Mouse (Mus musculus) neural tube, embryonic 15.5 days (tissue): ENCODE data around the gene Cep95. TPM values are rescaled to one million over a fixed set of nuclear protein-coding genes. Genes with fewer than 3 reads are reported as not detected.

ENCODE experiments used
- microRNA-seq: library from miRNA; unstranded; fragments of <30 nt; microRNA quantifications from one replicate; pipeline ENCODE4, GENCODE M21; 2017
- polyA plus RNA-seq: library from polyadenylated mRNA; unstranded; fragments of >200 nt; fragmentation: Nextera tagmentation; extraction: Ambion mirVana; gene quantifications from 2 replicates; pipeline ENCODE4 v1.2.1, GENCODE M21; 2015

The Cep95 gene
- polyA plus RNA-seq, 1 experiment from 2014 or later: 15.1 TPM

Small RNAs within 50 kb of the gene (microRNA-seq; reads per million reads assigned to microRNA genes)
- gene Gm25994 (not detected), gene Mir3064 (10.4 reads per million, percentile 26 among the genes with 10 or more reads in this experiment)

Other genes with a start within 250 kb of the Cep95 start
- 31.6 and 35.1 TPM in 2 replicates for gene Tex2, start 175.8 kb upstream of the Cep95 start, polyA plus RNA-seq
- gene Pecam1, start 38.6 kb upstream of the Cep95 start, polyA plus RNA-seq: 14.4 and 27.3 TPM in 2 replicates
- 0.46 and 3.5 TPM in 2 replicates for gene Milr1, start 38.0 kb upstream of the Cep95 start, polyA plus RNA-seq
- gene Polg2, start 9.7 kb upstream of the Cep95 start, polyA plus RNA-seq: 9.1 and 11.5 TPM in 2 replicates
- 337 and 338 TPM in 2 replicates for gene Ddx5, start 67 bp upstream of the Cep95 start, polyA plus RNA-seq
- 11.4 and 12.1 TPM in 2 replicates for gene Smurf2, start 131.5 kb downstream of the Cep95 start, polyA plus RNA-seq
- 120 and 190 TPM in 2 replicates for gene Kpna2, start 210.3 kb downstream of the Cep95 start, polyA plus RNA-seq
- gene 1810010H24Rik, start 236.4 kb downstream of the Cep95 start, polyA plus RNA-seq: 6.6 and 7.6 TPM in 2 replicates